8 mouse cellular contexts compared by ENCODE assay signal in the genomic region with DNA sequence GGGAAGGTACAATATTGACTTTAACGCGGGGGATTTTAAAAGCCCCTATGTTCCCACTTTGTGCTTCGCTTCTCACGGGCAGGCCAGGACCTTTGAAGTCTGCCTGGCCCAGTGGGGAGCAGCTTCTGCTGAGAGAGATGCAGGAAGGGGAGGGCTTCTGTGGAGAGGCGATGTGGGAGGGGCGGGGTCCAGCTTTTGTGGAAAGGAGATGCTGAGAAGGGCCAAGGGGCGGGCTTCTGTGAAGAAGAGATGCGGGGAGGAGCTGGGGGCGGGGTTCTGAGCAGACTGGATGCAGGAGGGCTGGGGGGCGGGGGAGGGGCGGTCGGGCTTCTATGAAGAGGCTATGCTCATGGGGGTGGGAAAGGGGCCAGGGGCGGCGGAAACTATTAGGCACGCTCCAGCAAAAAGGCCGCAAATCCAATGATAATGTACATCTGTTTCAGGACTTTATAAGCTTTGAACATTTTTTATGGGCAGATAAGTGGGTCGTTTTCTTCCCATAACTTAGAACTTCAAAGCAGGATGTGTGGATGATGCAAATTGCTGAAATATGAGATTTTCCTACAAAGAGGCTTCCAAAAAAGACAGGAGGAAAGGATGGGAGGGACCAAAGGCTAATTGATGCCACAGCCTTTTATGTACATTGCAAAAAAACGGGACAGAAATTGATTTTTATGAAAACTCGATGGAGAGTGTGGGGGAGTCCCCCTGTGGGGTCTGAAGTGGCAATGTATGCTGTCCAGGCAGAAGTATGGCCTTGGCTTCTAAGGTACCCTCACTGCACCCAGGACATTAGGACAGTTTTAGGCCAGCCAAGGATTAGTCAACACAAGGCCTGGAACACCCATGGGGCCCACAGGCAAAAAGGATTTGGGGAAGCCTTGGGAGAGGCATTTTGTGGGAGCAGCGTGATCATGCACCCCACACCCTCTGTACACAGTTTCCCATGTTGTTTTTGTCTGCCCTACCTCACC. TPM values are rescaled to one million over a fixed set of nuclear protein-coding genes. Genes with fewer than 3 reads are reported as not detected.
DNase-seq lines count a peak whose midpoint lies in the region; ATAC-seq lines count a peak whose summit lies in the region.

No protein-coding gene starts in this region.

- peak overlapping the region; percentile 67 for H3K27ac ChIP-seq in forebrain, embryonic 15.5 days (replicated peaks)
- peak overlapping the region; percentile 73 for H3K27ac ChIP-seq in midbrain, embryonic 12.5 days (replicated peaks)

- ATAC-seq in forebrain, embryonic 15.5 days (replicated peaks), result peak; percentile 90
- peak; percentile 91 for ATAC-seq in midbrain, embryonic 12.5 days (ENCODE audit: low FRiP score, low read depth)
- ATAC-seq in megakaryocyte-erythroid progenitor cell, adult 5-6 weeks (replicated peaks; ENCODE audit: low FRiP score, low TSS enrichment, poor library complexity, severe bottlenecking), result no peak

- H3K36me3 ChIP-seq in forebrain, embryonic 15.5 days, result no peaks in the 10 kb centered on the region
- no peaks in the 10 kb centered on the region for H3K36me3 ChIP-seq in midbrain, embryonic 12.5 days

- peak; percentile 81 for DNase-seq in urinary bladder, postnatal 14 days (ENCODE audit: low spot score)
- no peak for DNase-seq in urinary bladder, adult 2 months (ENCODE audit: low spot score)
- peak; percentile 78 for DNase-seq in heart, postnatal 4 days
- DNase-seq in kidney, postnatal 36 days, result peak; percentile 46 to 62
- peak; percentile 76 for DNase-seq in testis, postnatal 14 days (ENCODE audit: low spot score)

- WGBS in forebrain, embryonic 15.5 days, result 4% methylated on average over 18 of the region's 20 CpGs
- WGBS in midbrain, embryonic 12.5 days, result 6% methylated on average over 19 of the region's 20 CpGs

- H3K27me3 ChIP-seq in forebrain, embryonic 15.5 days, result no peaks in the 10 kb centered on the region
- H3K27me3 ChIP-seq in midbrain, embryonic 12.5 days, result no peaks in the 10 kb centered on the region

- peak overlapping the region; percentile 43 for H3K9ac ChIP-seq in forebrain, embryonic 15.5 days (replicated peaks)
- peak overlapping the region; percentile 8 for H3K9ac ChIP-seq in midbrain, embryonic 12.5 days (replicated peaks)

- peak overlapping the region; percentile 39 for H3K4me3 ChIP-seq in forebrain, embryonic 15.5 days
- H3K4me3 ChIP-seq in midbrain, embryonic 12.5 days, result peak overlapping the region; percentile 33

- peaks cover 25% of the 10 kb centered on the region for H3K4me1 ChIP-seq in forebrain, embryonic 15.5 days
- H3K4me1 ChIP-seq in midbrain, embryonic 12.5 days, result peaks cover 29% of the 10 kb centered on the region

- H3K4me2 ChIP-seq in forebrain, embryonic 15.5 days (replicated peaks), result peak overlapping the region; percentile 70
- peak overlapping the region; percentile 55 for H3K4me2 ChIP-seq in midbrain, embryonic 12.5 days (replicated peaks)

- H3K9me3 ChIP-seq in forebrain, embryonic 15.5 days, result no peaks in the 10 kb centered on the region
- H3K9me3 ChIP-seq in midbrain, embryonic 12.5 days, result 0 out of 2 replicates have a peak, but pooled peaks cover 6% of the 10 kb centered on the region

RNA-seq across cellular contexts. Expression of gene Snx20, which starts 31.6 kb away (rescaled TPM):
- 3.0 TPM in 2 replicates for polyA plus RNA-seq in urinary bladder, adult 2 months (2012; rRNA removed)
- polyA plus RNA-seq in forebrain, embryonic 15.5 days (2015; fragmentation: Nextera tagmentation; extraction: Ambion mirVana), result 0.81 and 1.2 TPM in 2 replicates
- total RNA-seq in heart, postnatal 4 days (2021), result 1 to 10 TPM; 1.2 to 2.1 TPM
- 0.88 and 1.3 TPM in 2 replicates for polyA plus RNA-seq in midbrain, embryonic 12.5 days (2016; fragmentation: Nextera tagmentation; extraction: Ambion mirVana)
- total RNA-seq in megakaryocyte-erythroid progenitor cell, adult 5-6 weeks (2014; fragmentation: Nextera tagmentation), result 3.8 and 6.0 TPM in 2 replicates
- total RNA-seq in megakaryocyte-erythroid progenitor cell, adult 5-6 weeks (2017), result 3.6 and 14.5 TPM in 2 replicates

RNA-seq across cellular contexts. Expression of gene Nod2, which starts 42.8 kb away (rescaled TPM):
- 0.47 and 0.52 TPM in 2 replicates for polyA plus RNA-seq in urinary bladder, adult 2 months (2012; rRNA removed)
- polyA plus RNA-seq in forebrain, embryonic 15.5 days (2015; fragmentation: Nextera tagmentation; extraction: Ambion mirVana), result 0.15 and 0.20 TPM in 2 replicates
- total RNA-seq in heart, postnatal 4 days (2021), result 1 to 10 TPM in 1 of 2 experiments, under 1 TPM in 1; 0.79 to 1.1 TPM
- 0.10 and 0.22 TPM in 2 replicates for polyA plus RNA-seq in midbrain, embryonic 12.5 days (2016; fragmentation: Nextera tagmentation; extraction: Ambion mirVana)
- not detected in 2 replicates for total RNA-seq in megakaryocyte-erythroid progenitor cell, adult 5-6 weeks (2014; fragmentation: Nextera tagmentation)
- total RNA-seq in megakaryocyte-erythroid progenitor cell, adult 5-6 weeks (2017), result 0.19 TPM in 1 of 2 replicates, not detected in the other
